Mouse (Mus musculus) lung, postnatal 4 days (tissue): ENCODE results near the gene Gbp2.

Source experiments
- DNase-seq, 2 experiments: peaks; one replicate each; pipeline ENCODE4 v3.0.0; 2021

Gbp2 gene

GRCm38 (mm10) chr3:142620111-142620955 lies at the start of gene Gbp2:
Gene Gbp2 (plus strand): TSS chr3:142620602.
- peak in 1 of 2 experiments; percentile 60 for DNase-seq

GRCm38 (mm10) chr3:142570738-142571137 lies 49.7 kb upstream of the Gbp2 start:
- no peak for DNase-seq

GRCm38 (mm10) chr3:142577108-142577507 lies 43.3 kb upstream of the Gbp2 start:
- DNase-seq: no peak

DNA sequence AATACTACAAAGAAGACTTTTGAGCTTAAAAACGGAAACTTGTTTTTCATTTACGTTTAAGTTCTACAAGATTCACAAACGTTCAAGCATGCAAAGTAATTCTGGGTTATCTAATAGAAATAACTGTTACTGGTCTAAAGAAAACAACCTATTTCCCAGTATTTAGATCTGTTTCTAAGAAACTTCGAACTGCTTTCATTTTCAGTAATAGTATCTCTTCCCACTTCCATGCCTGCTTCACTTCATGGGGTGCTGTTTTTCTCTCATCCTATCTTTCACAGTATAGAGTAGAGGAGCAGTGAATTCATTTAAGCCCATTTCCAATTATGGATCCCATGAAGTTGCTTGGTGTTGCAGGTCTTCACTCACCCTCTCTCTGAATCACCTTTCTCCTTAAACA lies 42.1 kb upstream of the Gbp2 start:
- no peak for DNase-seq

GRCm38 (mm10) chr3:142583067-142583466 lies 37.3 kb upstream of the Gbp2 start:
- DNase-seq: no peak

- no peak for DNase-seq
Measured at GRCm38 (mm10) chr3:142587386-142587785, 33.0 kb upstream of the Gbp2 start.

- no peak for DNase-seq
Measured at GRCm38 (mm10) chr3:142588888-142589287, 31.5 kb upstream of the Gbp2 start.

DNA sequence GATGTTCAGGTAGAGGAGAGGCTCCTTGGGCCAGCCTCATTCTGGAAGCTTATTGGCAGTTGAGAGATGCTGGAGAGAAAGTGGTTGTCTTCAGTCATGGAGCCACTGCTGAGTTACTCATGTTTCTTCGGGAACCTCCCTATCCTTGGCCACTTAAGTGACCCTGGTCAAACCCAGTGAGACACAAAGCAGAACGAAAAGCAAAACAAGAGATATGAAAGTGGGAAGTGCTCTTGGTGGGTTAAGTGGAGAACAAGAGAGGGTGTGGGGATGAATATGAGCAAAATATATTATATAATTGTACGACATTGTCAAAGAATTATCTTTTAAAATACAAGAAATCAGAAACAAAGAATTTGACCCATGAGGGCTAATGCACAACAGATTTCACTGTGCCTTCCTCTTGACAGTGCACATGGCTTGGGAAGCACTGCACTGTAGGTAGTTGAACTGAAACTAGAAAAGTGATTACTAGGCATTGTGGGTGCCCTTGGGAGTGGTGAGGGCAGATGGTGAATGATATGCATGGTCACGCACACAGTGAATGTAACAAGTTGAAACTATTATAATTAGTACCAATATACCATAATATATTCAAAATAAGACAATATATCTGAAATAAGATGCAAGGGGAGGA lies 29.9 kb upstream of the Gbp2 start:
- DNase-seq: no peak

- DNase-seq: no peak
Measured at GRCm38 (mm10) chr3:142594547-142594946, 25.9 kb upstream of the Gbp2 start, which contains the start of gene Gbp2b. Gene Gbp2b (plus strand): TSS chr3:142594847.

DNA sequence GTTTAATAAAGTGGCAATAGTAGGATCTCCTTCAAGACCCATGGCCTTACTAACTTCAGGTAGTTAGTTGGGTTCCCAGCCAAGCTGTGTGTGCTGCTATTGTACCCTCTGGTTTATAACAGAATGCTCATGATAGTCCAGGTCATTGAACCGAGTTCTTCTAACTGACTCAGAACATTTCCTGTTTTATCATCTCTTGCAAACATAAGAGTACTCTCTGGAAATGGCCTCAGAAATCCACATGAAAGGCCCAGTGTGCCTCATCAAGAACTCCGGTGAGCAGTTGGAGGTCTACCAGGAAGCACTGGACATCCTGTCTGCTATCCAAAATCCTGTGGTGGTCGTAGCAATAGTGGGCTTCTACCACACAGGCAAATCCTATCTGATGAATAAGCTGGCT lies 22.5 kb upstream of the Gbp2 start:
- no peak for DNase-seq

GRCm38 (mm10) chr3:142601675-142602074 lies 18.7 kb upstream of the Gbp2 start:
- DNase-seq: no peak

DNA sequence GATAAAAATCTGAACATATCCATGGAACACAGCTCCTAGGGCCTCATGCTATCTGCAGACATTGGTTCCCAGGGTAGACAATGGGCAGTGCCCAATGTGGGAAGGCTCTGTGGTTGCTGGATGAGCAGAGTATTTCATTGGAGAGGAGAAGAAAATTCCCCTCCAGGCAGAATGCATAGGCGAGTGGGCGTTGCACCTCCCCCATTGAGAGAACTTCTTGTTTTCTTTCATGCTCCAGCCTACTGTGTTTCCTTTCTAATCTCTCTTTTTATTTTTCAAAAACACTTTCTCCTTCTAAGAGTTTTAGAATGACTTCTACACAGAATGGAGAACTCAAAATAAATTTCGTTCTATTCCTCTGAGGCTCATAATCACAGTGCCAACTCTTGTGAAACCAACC lies 1.7 kb upstream of the Gbp2 start:
- no peak for DNase-seq

DNA sequence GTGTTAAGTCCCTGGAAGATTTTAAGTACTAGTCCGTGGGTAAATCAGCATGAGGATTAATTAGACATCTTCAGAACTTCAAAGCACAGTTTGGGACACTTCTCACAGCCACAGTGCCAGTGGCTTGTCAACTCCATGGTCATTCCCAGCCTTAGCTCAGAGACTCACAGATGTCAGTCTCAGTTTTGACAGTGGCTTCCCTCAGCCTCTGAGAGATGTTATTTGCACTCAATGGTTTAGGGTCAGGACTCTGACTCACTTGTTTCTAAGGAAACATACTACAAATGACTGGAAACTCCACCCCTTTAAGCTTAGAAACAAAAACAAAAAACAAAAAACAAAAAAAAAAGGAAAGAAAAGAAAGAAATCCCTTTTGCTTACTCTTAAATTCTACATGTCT lies 796 bp upstream of the Gbp2 start:
- no peak for DNase-seq

- DNase-seq: peak in 1 of 2 experiments; percentile 19
Measured at GRCm38 (mm10) chr3:142620956-142621562, 657 bp downstream of the Gbp2 start.

DNA sequence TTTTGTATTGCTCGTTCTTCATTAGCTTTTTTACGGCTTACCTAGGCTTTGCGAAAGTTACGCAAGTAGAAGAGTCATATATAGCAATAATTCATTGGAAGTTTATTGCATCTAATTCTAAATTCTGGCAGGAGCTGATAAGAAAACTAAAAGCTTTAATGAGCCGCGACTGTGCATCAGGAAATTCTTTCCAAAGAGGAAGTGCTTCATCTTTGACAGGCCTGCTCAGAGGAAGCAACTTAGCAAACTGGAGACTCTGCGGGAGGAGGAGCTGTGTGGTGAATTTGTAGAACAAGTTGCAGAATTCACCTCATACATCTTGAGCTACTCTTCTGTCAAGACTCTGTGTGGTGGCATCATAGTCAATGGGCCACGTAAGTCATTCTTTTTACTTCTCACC lies 10.0 kb downstream of the Gbp2 start:
- no peak for DNase-seq

DNA sequence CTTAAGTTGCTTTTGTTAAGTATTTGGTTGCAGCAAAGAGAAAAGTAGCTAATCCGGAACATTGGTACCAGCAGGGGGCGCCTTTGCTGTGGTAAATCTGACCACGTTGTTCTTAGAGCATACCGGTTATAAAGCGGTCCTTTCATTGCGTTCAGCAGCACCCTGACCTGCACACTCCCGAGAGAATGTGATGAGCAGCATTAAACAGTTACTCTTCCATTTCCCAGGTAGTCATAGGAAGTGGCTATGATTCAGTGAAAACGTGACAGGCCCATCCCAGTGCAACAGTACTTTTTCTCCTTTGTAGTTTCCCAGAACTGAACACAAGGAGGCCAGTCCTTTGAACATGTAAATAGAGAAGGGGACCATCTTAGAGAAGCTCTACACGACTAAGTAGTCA lies 19.8 kb downstream of the Gbp2 start:
- peak; percentile 35 to 69 for DNase-seq

- peak in 1 of 2 experiments; percentile 74 for DNase-seq
Measured at GRCm38 (mm10) chr3:142645949-142646348, 25.5 kb downstream of the Gbp2 start.

DNA sequence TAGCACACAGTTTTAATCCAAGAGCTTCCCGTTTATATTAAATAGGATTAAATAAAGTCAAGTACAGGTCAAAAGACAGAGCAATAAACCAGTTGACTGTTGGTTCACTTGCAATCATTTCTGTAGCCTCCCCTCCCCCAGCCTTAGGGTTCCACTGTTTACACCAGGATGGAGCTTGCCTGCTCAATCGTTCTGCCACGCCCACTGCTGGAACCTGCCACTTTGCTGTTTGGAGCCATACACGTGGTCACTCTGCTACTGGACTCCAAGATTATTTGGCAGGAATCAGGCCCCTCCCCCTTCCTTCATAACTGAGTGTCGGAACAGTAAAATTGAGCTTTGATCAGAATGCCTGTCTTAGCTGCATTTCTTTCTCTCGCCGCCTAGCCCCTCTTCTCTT lies 27.4 kb downstream of the Gbp2 start:
- DNase-seq: peak in 1 of 2 experiments; percentile 33

- DNase-seq: no peak
Measured at GRCm38 (mm10) chr3:142650205-142650604, 29.8 kb downstream of the Gbp2 start.

DNA sequence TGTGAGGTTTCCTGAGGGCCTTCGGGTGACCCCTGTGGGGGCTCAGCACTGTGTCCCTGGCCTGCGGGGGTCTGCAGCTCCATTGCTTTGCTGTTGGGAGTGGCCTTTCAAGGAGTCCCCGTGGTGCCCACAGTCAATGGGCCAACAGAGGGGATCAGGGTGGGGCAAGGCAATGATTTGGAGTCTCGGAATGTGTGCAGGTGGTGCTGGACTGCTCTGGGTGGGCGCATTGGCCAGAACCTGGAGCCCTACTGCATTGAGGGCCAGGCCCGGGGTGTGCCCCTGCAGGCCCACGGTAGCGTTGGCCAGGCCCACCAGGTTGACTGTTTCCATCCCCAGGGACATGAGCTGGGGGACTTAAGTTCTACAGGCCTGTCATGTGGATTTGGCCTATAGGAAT lies 44.3 kb downstream of the Gbp2 start:
- no peak for DNase-seq

GRCm38 (mm10) chr3:142674607-142675006 lies 54.2 kb downstream of the Gbp2 start:
- DNase-seq: no peak
